Mouse (Mus musculus) cerebellum, postnatal 36 days (tissue): Measurements from ENCODE around the gene Pax2.

Experiments
- DNase-seq, 2 experiments: peaks; one replicate each; pipeline ENCODE4 v3.0.0; 2021 to 2022; ENCODE audit warnings: mixed read lengths in 2 of 2

Pax2 gene

GRCm38 (mm10) chr19:44755693-44756420 lies at the start of gene Pax2:
TSS of gene Pax2 (plus strand) at chr19:44756045.
- no peak for DNase-seq

DNA sequence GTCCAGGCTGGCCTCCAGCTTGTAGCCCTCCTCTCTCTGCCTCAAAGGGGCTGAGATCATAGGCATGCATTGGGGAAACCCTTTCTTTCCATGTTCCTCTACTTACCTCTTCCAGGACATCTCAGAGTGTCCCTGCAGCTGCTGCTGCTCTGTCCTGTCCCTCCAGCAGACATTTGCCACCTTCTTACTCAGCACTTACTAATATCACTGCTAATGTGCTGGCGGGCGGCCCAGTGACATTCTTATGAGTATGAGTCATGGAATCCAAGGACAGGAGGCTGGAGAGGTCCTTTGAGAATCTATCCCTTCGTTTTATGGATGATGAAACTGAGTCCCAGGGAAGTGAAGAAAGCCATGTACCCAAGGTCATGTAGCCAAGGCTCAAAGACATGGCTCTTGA lies 47.0 kb upstream of the Pax2 start:
- no peak for DNase-seq

GRCm38 (mm10) chr19:44716731-44717600 lies 38.9 kb upstream of the Pax2 start:
- DNase-seq, result no peak

DNA sequence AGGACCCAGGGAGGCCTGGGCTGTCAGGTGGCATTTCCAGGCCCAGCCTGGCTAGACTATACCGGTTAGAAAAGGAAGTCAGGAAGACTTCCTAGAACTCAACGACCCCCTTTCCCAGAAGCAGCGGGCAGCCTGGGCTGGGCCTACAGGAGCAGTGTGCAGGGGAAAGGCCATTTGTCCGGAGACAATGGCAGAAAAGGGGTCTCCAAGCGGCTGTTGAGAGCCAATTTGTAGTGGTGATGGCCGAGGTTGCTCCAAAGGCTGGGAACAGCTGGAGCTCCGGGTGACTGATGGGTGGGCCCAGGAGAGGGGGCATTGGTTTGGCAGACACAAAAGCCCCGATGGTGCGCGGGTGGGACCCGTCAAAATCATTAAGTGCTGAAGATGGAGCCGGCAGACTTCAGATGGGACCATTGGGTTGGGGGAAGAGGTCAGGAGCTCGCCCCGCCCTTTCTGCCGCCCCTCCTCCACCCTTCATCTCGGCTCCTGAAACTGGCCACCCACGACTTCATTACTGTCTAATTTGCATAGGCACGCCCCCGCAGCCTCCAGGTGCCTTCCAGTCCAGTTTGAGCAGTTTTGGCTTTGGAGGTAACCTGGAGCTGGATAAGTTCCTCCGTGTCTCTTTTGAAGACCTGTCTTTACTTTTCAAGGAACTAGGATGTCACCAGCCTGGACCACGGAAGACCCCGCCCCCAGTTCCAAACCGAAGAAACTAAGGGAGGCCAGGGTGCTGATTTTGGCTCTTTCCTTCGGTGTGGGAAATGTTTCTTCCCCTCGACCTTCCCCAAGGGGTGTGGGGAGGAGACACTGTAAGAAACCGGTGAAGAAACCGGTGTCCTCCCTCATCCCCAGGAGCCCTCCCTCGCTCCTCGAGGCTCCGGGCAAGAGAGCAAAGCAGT lies 36.3 kb upstream of the Pax2 start:
- no peak for DNase-seq

GRCm38 (mm10) chr19:44720194-44720521 lies 35.7 kb upstream of the Pax2 start:
- DNase-seq, result no peak

GRCm38 (mm10) chr19:44723611-44724440 lies 32.0 kb upstream of the Pax2 start:
- no peak for DNase-seq

DNA sequence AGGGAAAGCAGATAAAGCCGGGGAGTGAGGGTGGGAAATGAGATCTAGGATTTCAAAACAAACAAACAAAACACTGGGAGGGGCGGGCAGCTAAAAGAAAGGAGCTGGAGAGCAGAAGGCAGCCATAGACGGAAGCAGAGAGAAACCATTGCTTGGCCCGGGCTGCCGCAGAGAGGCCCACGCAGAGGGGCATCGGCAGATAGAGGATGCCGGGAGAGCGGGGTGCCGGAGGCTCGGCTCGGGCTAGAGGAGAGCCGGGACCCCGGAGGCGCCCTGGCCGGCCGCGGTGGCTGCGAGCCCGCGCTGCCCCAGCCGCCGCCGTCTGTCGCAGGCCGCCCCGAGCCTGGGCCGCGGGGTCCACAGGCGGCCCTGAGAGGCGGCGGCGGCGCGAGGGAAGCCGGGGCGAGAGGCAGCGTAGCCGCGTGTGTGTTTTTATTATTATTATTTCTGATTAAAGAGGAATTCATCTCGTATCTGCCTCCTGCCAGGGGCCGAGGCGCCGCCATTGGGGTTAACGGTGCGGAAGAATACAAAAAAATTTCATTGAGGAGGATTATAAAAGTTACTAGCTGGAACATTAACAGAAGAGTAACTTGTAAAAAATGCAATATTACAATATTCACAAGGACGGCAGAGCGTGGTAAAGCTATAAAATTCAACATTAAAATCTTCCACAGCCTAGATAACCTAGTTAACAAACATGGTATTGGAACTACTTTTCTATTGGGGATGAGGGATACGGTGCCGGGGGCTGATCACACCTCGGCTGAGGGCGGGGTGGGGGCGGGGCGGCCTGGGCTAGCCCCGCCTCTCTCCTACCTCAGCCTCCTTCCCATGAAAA lies 29.7 kb upstream of the Pax2 start:
- peak; percentile 28 to 35 for DNase-seq

DNA sequence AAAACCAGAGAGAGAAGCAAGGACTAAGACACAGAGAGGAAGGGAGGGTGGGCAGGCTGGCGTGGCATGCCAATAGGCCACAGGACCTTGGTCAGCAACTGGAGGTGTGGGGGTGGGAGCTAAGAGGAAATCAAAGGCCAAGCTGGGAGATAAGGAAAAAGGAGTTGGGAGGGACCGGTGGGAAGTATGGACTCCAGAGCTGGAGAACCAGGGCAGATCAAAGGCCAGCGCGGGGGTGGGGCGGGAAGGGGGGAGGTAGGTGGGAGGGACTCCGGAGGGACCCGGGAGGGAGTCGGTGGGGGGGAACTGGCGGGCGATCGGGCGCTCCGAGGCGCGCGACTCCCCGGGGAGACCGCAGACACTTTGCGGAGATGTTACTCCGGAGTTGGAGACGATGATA lies 21.7 kb upstream of the Pax2 start:
- DNase-seq, result no peak

GRCm38 (mm10) chr19:44734682-44735081 lies 21.2 kb upstream of the Pax2 start:
- no peak for DNase-seq

- DNase-seq, result no peak
Measured at GRCm38 (mm10) chr19:44740300-44740699, 15.5 kb upstream of the Pax2 start.

- DNase-seq, result no peak
Measured at GRCm38 (mm10) chr19:44741091-44741763, 14.6 kb upstream of the Pax2 start.

DNA sequence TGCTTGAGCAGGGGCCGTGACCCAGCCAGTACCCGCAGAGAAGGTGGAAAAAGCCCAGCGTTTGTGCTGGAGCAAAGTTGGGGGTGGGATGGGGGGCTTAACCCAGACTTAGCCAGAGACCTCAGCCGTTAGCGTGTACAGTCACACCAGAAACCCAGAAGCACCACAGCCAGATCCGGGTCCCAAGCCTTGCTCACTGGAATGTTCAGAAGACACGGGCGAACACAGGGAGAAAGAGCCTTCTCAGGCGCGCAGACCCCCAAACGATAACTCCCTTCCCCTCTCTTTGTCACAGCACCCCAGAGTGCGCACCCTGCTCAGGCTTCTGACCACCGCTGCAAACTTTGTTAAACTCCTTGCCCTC lies 14.1 kb upstream of the Pax2 start:
- no peak for DNase-seq

- no peak for DNase-seq
Measured at GRCm38 (mm10) chr19:44742131-44743020, 13.5 kb upstream of the Pax2 start.

DNA sequence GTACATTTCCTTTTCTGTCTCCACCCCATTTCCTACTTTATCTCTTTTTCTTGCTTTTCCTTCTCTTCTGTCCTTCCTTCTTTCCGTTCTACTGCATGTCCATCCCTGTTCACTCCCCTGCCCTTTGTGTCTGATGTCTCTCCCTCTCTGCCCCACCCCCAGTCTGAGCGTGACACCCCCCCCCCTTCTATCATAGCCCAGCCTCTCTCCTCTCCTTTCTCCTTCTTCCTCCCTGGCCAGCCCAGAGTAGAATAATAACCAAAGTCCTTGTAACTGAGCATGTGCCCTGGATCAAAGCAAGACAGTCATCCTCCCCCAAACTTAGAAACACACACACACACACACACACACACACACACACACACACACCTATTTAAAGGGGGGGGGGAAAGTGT lies 12.8 kb upstream of the Pax2 start:
- no peak for DNase-seq

GRCm38 (mm10) chr19:44743961-44744520 lies 11.8 kb upstream of the Pax2 start:
- DNase-seq, result no peak

- no peak for DNase-seq
Measured at GRCm38 (mm10) chr19:44745741-44746140, 10.1 kb upstream of the Pax2 start.

DNA sequence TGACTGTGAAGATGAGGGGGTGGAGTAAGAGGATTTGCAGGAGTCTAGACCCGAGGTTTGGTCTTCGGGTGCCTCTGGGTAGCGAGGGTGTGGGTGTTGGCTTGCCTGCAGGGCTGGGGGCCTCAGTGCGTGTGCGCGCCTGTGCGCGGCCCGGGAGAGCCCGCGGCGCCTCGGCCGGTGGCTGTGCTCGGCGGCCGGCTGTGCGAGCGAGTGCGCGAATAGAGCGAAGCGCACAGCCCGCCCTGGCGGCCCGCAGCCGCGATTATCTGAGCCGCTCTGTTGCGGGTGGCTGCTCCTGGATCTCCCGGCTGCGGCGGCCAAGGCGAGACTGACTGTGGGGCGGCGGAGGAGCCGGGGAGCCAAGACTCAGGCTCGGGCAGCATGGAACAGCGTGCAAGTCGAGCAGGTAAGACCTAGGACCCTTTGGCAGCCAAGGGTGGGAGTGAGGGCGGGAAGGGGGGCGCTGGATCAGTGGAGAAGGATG lies 9.3 kb upstream of the Pax2 start:
- no peak for DNase-seq

DNA sequence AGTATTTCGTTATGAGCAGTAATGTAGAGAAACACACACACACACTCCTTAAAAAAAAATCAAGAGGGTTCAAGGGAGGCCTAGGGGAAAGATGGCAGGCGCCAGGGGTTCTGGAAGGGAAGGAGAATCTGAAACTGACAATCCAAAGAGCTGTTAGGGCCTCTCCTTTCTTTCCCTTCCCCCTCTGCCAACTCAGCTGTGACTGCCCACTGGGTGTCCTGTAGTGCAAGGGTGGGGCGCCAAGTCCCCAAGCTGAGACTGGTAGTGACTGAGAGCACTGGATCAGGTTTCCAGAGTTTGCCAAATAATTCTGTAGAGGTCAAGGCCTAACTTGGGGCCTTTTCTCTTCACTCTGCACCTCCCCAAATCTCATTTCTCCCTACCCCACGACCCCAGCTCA lies 8.4 kb upstream of the Pax2 start:
- no peak for DNase-seq

GRCm38 (mm10) chr19:44748271-44748670 lies 7.6 kb upstream of the Pax2 start:
- DNase-seq, result no peak
